Mouse (Mus musculus) heart, embryonic 14.5 days (tissue): Measurements from ENCODE around the gene Bcas2. TPM values are rescaled to one million over a fixed set of nuclear protein-coding genes. Genes with fewer than 3 reads are reported as not detected.

Experiments
- ATAC-seq: fragments of 200-750 bp; cut with Nextera tagmentation; 2 replicates; pipeline ENCODE4 v1.8.0; 2017; ENCODE audit warnings: low read depth, moderate TSS enrichment; ENCODE audit not compliant: insufficient number of reproducible peaks, insufficient read depth, low FRiP score
- H3K27ac ChIP-seq, 2 experiments: fragments of 200-500 bp in 1 of 2; fragments of 300-500 bp in 1 of 2; sonication (generic) in 1 of 2; replicated peaks in 1 of 2; 2 replicates each; pipeline ENCODE4 v1.5.1; 2012 to 2014; ENCODE audit warnings: low read depth in 2 of 2, low read length in 2 of 2, control low read depth in 1 of 2, mild to moderate bottlenecking in 1 of 2, mixed read lengths in 1 of 2; ENCODE audit not compliant: control insufficient read depth in 1 of 2, insufficient read depth in 1 of 2
- H3K27me3 ChIP-seq: fragments of 300-500 bp; sonication (generic); 2 replicates; pipeline ENCODE4 v1.6.1; 2014; ENCODE audit warnings: mild to moderate bottlenecking, low read length, control low read depth; ENCODE audit not compliant: control insufficient read depth, insufficient read depth
- H3K36me3 ChIP-seq: fragments of 300-500 bp; sonication (generic); 2 replicates; pipeline ENCODE4 v1.6.1; 2014; ENCODE audit warnings: mild to moderate bottlenecking, control low read depth, low read length, mixed read lengths; ENCODE audit not compliant: control insufficient read depth, insufficient read depth
- H3K4me1 ChIP-seq, 2 experiments: fragments of 200-500 bp in 1 of 2; fragments of 300-500 bp in 1 of 2; sonication (generic) in 1 of 2; 2 replicates each; pipeline ENCODE4 v1.6.1; 2012 to 2014; ENCODE audit warnings: low read length in 2 of 2, control low read depth in 1 of 2, mixed read lengths in 1 of 2; ENCODE audit not compliant: control insufficient read depth in 2 of 2, insufficient read depth in 2 of 2
- H3K4me2 ChIP-seq: fragments of 300-500 bp; sonication (generic); 2 replicates; pipeline ENCODE4 v1.6.1; 2014; ENCODE audit warnings: mild to moderate bottlenecking, low read length
- H3K4me3 ChIP-seq, 2 experiments: fragments of 200-500 bp in 1 of 2; fragments of 300-500 bp in 1 of 2; sonication (generic) in 1 of 2; 2 replicates each; pipeline ENCODE4 v1.5.1; 2012 to 2014; ENCODE audit warnings: low read length in 2 of 2, mild to moderate bottlenecking in 2 of 2, control low read depth in 1 of 2, low read depth in 1 of 2, moderate library complexity in 1 of 2; ENCODE audit not compliant: control insufficient read depth in 1 of 2, insufficient read depth in 1 of 2
- H3K9ac ChIP-seq: fragments of 300-500 bp; sonication (generic); 2 replicates; pipeline ENCODE4 v1.6.1; 2014; ENCODE audit warnings: mild to moderate bottlenecking, low read length
- H3K9me3 ChIP-seq: fragments of 300-500 bp; sonication (generic); 2 replicates; pipeline ENCODE4 v1.6.1; 2016; ENCODE audit warnings: low read length, control low read depth; ENCODE audit not compliant: control insufficient read depth
- WGBS: fragments of 180-500 bp; shearing (Covaris S2); extraction: QIAGEN DNeasy Blood & Tissue Kit; methylation state at CpG from one replicate; pipeline ENCODE4 v1.1.7; 2014; 5-methylcytosine and 5-hydroxymethylcytosine counted together
- polyA plus RNA-seq: library from polyadenylated mRNA; unstranded; fragments of >200 nt; fragmentation: Nextera tagmentation; extraction: Ambion mirVana; gene quantifications from 2 replicates; pipeline ENCODE4 v1.2.1, GENCODE M21; 2014

Bcas2 gene
- polyA plus RNA-seq, 1 experiment from 2014 or later = 120 TPM

- Histone ChIP-seq H3K36me3 (no peaks in the 10 kb centered on the region), H3K4me2 (no peak overlapping the region), H3K27ac (no peak overlapping the region), H3K27me3 (no peaks in the 10 kb centered on the region), H3K9ac (no peak overlapping the region), H3K9me3 (peaks cover 7% of the 10 kb centered on the region; the same call in 1 of the 2 replicates), H3K4me3 (no peak overlapping the region), H3K4me1 (no peaks in the 10 kb centered on the region)
- 73% methylated on average over 2 of the region's 2 CpGs for WGBS
- no peak for ATAC-seq
These were observed 50.0 kb downstream of the Bcas2 start for GRCm38 (mm10) chr3:103221435-103221834.

GRCm38 (mm10) chr3:103223752-103224151 is 52.3 kb downstream of the Bcas2 start:
- Histone ChIP-seq H3K27me3 (no peaks in the 10 kb centered on the region), H3K4me1 (no peaks in the 10 kb centered on the region), H3K27ac (no peak overlapping the region), H3K9me3 (peaks cover 20% of the 10 kb centered on the region), H3K36me3 (no peaks in the 10 kb centered on the region), H3K4me3 (no peak overlapping the region), H3K9ac (no peak overlapping the region), H3K4me2 (no peak overlapping the region)
- ATAC-seq = no peak
- 57% methylated on average over 4 of the region's 4 CpGs for WGBS

GRCm38 (mm10) chr3:103224231-103224765 is 52.8 kb downstream of the Bcas2 start:
- no peak overlapping the region for H3K27ac ChIP-seq
- no peaks in the 10 kb centered on the region for H3K4me1 ChIP-seq
- no peak overlapping the region for H3K4me3 ChIP-seq
- H3K9me3 ChIP-seq = peaks cover 20% of the 10 kb centered on the region
- no peak for ATAC-seq
- WGBS = 76% methylated on average over 12 of the region's 12 CpGs
- H3K9ac ChIP-seq = no peak overlapping the region
- H3K27me3 ChIP-seq = no peaks in the 10 kb centered on the region
- no peaks in the 10 kb centered on the region for H3K36me3 ChIP-seq
- no peak overlapping the region for H3K4me2 ChIP-seq

GRCm38 (mm10) chr3:103227729-103228128 is 56.3 kb downstream of the Bcas2 start:
- no peak overlapping the region for H3K4me3 ChIP-seq
- no peak for ATAC-seq
- 93% methylated on average over 1 of the region's 1 CpGs for WGBS

More at GRCm38 (mm10) chr3:103227729-103228128, 56.3 kb downstream of the Bcas2 start:
- H3K27me3 ChIP-seq = no peaks in the 10 kb centered on the region
- H3K27ac ChIP-seq = no peak overlapping the region
- H3K4me2 ChIP-seq = no peak overlapping the region
- H3K36me3 ChIP-seq = no peaks in the 10 kb centered on the region
- H3K9me3 ChIP-seq = peaks cover 19% of the 10 kb centered on the region
- no peaks in the 10 kb centered on the region for H3K4me1 ChIP-seq
- H3K9ac ChIP-seq = no peak overlapping the region

Other genes with a start within 250 kb of the Bcas2 start
- not detected in 2 replicates for gene Sycp1, start 235.6 kb upstream of the Bcas2 start, polyA plus RNA-seq
- gene Nr1h5, start 207.5 kb upstream of the Bcas2 start, polyA plus RNA-seq = not detected in 2 replicates
- gene Sike1, start 175.9 kb upstream of the Bcas2 start, polyA plus RNA-seq = 80.6 and 92.6 TPM in 2 replicates
- gene Csde1, start 151.2 kb upstream of the Bcas2 start, polyA plus RNA-seq = 349 and 364 TPM in 2 replicates
- gene Nras, start 113.4 kb upstream of the Bcas2 start, polyA plus RNA-seq = 88.5 and 97.6 TPM in 2 replicates
- 0.09 and 0.30 TPM in 2 replicates for gene Ampd1, start 97.6 kb upstream of the Bcas2 start, polyA plus RNA-seq
- 3.1 and 3.4 TPM in 2 replicates for gene Dennd2c, start 69.1 kb upstream of the Bcas2 start, polyA plus RNA-seq
- 13.8 and 15.3 TPM in 2 replicates for gene Trim33, start 107.6 kb downstream of the Bcas2 start, polyA plus RNA-seq